Mouse (Mus musculus) gastrocnemius, adult 18-20 months (tissue): ENCODE measurements around the gene Slc22a4. TPM values are rescaled to one million over a fixed set of nuclear protein-coding genes. Genes with fewer than 3 reads are reported as not detected.
A peak's percentile ranks its signal among the peaks of the same experiment; 100 is the strongest.
"Not testable (repeated sequence)": the region's sequence is repeated elsewhere in the genome, so short reads cannot be mapped to it uniquely, and the experiment has no call there.

ENCODE experiments used
- DNase-seq: peaks from one replicate; pipeline ENCODE4 v3.0.0; 2021; ENCODE audit warnings: low spot score
- total RNA-seq, 2 experiments: library from RNA; stranded (reverse); gene quantifications; 2 replicates each; pipeline ENCODE4 v1.2.3; 2021

Gene Slc22a4
- total RNA-seq, 2 experiments from 2014 or later, result 2.9 to 3.1 TPM

DNA sequence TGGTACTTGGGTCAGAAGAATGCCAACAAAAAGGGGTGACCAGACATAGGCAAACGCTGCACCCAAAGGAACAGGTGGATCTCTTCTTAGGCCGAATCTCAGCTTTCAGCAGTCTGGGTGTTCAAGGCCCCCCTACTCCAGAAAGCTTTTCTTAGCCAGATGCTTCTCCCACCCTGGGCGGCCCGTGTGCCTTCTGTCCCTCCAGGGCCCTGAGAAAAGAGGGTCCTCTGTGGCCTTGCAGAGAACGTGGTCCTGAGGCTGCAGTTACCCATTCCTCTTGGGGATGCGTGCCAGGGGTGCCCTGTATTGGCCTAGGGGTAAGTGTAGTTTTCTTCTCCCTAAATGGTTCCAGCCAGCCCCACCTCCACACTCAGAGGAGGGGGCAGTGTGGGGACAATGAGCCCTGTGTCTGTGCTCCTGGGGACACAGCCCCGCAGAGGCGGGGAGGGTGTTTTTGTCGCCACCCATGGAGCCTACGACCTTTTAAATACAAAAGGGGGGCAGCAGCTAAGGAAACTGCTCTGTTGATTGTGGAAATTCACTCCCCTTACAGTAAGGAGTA, 30.2 kb upstream of the Slc22a4 start:
- no peak for DNase-seq

DNA sequence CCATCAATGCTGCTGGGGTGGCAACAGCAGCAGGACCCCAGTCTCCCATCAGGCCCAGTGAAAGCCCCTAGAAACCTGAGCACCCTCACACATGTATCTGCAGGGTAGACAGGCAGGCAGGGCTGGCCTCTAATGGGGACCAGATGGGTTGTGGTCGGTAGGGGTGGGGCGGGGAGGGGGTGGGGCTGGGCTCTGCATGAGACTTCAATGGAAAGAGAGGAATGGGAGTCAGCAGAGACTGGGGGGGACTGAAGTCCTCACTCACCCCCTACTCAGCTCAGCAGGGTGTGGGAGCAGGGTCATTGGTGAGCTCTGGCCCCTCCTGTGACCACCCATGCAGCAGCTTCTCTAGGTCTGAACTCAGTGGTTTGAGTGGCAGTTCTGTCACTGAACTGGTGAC, 29.5 kb upstream of the Slc22a4 start:
- DNase-seq, result no peak

DNA sequence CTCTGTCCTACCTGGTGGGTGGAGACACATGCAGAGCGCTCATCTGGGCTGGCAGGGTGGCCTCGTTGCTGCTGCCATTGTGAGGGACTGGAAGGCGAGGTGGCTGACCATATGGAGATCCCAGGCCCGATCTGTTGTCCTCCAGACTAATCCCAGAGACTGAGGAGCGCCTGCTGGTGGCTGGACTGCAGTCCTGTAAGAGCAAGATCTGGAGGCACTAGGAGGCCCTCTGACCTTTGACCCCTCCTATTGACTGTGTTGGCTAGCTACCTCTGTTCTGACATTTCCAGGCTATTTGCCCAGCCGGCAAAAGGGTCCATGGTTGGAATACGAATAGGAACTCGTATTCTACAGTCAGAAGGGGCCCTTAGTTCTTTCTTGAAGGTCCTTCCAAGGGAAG, 28.2 kb upstream of the Slc22a4 start:
- DNase-seq, result no peak

DNA sequence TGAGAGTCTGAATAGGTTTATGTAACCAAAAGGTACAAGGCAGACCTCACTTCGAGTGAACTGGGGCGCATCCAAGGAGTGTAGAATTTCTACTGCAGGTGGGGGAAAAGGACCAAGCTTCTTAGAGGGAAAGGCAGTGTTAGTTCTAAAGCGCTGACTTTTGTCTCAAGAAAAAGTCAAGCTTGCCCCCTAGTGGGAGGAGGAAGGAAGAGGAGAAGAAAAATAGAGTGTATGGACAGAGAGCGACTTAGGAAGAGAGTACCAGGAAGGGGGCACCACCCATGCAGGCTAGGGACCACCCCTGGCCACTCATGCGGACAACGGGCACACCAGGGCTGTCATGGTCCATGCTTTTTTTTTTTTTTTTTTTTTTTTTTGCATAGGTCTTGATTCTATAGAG, 26.4 kb upstream of the Slc22a4 start:
- peak; percentile 66 for DNase-seq

- no peak for DNase-seq
These were observed 25.2 kb upstream of the Slc22a4 start for GRCm38 (mm10) chr11:54053090-54053489.

- no peak for DNase-seq
These were observed 24.2 kb upstream of the Slc22a4 start for GRCm38 (mm10) chr11:54052128-54052527.

DNA sequence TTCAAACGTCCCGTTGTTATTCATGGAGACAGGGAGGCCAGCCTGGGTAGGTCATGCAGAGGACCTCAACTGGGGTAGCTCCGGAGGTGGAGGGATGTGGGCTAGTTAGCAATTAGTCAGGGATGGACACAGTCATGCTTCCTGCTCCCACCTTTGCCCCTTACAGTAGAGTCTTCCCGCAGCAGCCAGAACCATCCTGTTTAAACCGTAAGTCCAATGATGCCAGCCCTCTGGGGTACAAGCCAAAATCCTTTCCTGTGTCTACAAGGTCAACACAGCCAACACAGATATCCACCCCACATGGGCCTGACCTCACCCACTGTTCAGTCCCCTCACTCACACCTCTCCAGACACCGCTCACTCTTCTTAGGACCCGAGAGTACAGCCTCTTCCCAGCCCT, 23.3 kb upstream of the Slc22a4 start:
- DNase-seq, result no peak

DNA sequence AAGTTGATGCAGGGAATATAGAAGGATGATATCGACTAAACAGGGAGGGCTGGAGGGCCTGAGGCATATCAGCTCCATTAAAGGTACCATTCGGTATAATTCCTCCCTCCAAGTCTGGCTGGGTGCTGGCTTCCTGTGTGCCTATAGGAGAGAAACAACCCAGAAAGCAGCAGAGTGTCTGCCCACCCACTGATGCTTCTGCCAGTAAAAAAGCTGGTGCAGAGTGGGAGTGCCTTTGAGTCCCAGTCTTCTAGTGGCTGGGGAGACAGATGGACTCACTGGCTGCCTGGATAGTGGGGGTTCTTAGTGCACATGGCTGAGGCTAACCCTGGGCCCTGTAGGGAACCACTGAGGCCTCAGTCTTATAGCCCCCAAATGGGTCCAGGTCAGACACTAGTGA, 22.3 kb upstream of the Slc22a4 start:
- no peak for DNase-seq

- DNase-seq, result no peak
These were observed 12.8 kb upstream of the Slc22a4 start for GRCm38 (mm10) chr11:54040676-54041075.

DNA sequence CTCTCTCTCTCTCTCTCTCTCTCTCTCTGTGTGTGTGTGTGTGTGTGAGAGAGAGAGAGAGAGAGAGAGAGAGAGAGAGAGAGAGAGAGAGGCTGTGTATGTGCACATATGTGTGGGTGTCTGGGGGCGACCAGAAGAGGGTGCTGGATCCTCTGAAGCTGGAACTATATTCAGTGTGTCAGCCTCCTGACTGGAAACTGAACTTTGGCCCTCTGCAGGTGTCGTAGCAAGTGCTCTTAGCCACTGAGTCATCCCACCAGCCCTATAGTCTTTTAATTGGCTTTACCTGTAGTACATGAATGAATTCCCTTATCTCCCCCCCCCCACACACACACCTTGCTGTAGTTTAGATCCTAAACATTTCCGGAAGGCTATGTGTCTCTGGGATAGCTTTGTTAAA, 5.0 kb upstream of the Slc22a4 start:
- DNase-seq, result not testable (repeated sequence)

DNA sequence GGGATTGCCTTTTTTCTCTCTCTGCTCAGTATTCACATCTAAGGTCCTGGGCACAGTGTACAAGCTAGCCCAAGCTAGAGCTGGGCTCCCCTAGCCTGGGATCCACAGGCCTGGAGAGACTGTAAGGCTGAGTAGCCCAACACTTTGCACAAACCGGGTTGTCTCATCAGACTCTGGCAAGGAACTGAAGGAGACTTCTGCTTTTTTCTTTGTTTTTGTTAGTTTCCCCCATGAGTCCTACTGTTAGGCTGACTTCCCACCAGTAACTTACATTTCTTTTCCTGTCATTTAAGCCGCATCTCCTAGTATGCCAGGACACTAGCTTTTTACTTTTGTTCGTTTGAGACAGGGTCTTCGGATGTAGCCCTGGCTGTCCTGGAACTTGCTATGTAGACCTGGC, 1.1 kb upstream of the Slc22a4 start:
- DNase-seq, result no peak

- no peak for DNase-seq
These were observed 503 bp downstream of the Slc22a4 start for GRCm38 (mm10) chr11:54027131-54028043.

GRCm38 (mm10) chr11:54026491-54027041, 1.3 kb downstream of the Slc22a4 start:
- no peak for DNase-seq

GRCm38 (mm10) chr11:54021396-54022093, 6.3 kb downstream of the Slc22a4 start:
- no peak for DNase-seq

DNA sequence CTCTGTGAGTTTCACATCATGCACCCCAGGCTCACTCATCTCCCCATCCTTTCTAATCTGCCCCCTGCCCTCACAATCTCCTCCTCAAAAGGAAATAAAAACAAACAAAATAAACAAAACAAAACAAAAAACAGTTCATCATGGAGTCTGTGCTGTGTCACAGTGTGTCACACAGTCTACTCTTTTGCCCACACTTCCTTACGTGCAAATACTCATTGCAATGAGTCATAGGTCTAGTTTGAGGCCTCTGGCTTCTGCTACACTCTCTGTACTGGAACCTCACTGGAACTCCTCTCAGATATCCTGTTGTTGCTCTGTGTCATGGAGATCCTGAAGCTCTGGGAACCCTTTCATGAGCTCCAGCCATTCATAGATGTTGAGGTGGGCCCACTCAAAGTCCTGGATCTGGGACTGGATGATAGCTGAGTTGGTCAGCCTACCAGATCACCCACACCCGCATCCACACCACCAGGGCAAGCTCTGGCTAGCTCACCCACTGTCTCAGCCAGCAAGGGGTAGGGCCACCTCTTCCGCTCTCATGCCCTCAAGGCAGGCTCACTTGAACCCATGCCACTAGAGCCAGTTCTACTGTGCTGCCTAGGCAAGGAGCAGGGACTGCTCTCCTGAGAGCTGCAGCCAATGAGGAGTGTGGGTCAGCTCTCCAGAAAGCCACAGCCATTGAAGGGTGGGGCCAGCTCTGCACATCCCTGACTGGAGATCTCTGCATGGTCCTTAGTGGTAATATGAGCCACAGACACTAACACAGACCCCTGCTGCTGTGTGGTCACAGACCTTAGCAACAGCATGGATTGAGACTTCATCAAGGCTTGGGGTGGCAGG, 8.8 kb downstream of the Slc22a4 start:
- DNase-seq, result no peak

DNA sequence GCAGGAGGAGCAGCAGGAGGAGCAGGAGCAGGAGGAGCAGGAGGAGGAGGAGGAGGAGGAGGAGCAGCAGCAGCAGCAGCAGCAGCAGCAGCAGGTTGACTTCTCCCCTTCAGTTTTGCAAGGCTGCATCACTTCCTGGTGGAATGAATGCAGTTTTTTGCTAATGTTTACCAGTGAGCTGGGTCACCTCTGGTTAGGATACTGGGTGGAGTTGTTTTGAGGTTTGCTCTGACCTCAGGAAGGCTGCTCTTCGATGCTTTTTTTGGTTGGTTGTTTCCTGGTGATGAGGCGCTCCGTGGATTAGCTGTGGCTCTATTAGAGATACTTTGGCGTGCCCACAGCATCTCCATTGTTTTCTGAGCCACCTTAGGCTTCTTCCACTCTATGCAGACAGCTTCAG, 10.3 kb downstream of the Slc22a4 start:
- no peak for DNase-seq

DNA sequence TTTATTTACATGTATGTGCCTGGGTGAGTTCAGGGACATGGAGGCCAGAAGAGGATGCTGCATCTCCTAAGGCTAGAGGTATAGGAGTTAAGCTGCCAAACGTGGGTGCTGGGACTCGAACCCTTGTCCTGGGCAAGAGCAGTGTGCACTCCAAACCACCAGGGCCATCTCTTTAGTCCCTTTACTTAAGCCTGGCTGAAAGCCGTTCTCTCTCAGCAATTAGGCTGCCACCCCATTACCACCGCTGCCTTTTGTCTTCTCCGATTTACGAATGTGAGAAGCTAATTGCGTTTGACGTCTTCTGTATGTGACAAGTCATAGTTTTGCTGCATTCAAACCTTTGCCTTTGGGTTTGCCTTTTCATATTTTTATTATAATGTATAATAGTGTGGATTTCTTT, 11.8 kb downstream of the Slc22a4 start:
- no peak for DNase-seq

- DNase-seq, result no peak
These were observed 14.9 kb downstream of the Slc22a4 start for GRCm38 (mm10) chr11:54012961-54013360.

DNA sequence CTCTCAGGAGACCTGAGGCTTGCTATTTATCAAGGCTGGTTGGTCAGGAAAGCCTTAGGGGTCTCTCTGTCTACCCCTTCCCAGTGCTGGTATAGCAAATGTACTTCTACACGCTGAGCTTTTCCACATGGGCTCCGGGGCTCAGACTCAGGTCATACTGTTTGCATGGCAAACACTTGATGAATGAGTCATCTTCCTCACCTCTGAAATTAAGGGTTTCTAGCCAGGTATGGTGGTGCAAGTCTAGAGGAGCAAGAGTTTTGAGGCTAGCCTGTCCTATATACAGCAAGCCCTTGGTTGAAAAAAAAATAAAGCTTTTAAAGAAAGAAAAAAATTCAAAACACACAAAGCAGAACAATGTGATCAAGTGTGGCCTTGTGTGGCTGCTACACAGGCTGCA, 16.6 kb downstream of the Slc22a4 start:
- no peak for DNase-seq

- peak; percentile 72 for DNase-seq
These were observed 19.4 kb downstream of the Slc22a4 start for GRCm38 (mm10) chr11:54008416-54008920.

GRCm38 (mm10) chr11:54007717-54008116, 20.2 kb downstream of the Slc22a4 start:
- DNase-seq, result no peak
